10 mouse cellular contexts compared by ENCODE assay signal in the genomic region with DNA sequence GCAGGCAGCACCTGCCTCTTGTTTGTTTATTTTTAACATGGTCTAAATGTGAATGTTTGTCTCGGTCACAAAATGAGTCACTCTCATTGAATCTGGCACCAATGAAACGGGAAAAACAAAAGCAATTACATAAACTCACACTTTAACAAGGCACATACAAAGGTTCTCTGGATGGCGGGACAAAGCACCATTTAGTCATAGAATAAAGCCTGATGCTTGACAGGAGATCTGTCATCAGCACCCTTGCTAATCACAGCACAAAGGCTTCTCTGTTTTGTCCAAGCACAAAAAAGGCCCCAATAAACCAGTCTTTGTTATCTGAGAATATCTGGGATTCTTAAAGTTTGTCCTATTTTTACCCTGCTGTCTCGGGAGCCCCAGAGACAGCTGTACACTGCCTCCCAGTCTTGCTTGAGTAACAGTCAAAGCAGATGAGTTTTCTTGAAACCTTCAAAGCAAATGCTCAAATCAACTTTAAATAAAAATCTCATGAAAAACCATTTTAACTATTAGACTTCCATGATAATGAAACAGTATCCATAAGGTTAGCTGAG.
DNase-seq lines count a peak whose midpoint lies in the region; ATAC-seq lines count a peak whose summit lies in the region.
"Had no signal": no experiment of that assay in that cellular context is flagged by ENCODE, and none has a peak within 500 bp of the region (broad histone marks: within the 10 kb centered on the region; RNA-seq: fewer than 3 reads in every experiment).

No protein-coding gene starts in this region.

- no peak overlapping the region for H3K9ac ChIP-seq in forebrain, embryonic 15.5 days (replicated peaks)
- no peak overlapping the region for H3K9ac ChIP-seq in neural tube, embryonic 14.5 days (replicated peaks; ENCODE audit: low read depth, low read length)
- no peak overlapping the region for H3K9ac ChIP-seq in kidney, embryonic 16.5 days (replicated peaks; ENCODE audit: low read length)

- H3K4me1 ChIP-seq in forebrain, embryonic 15.5 days: peaks cover 25% of the 10 kb centered on the region
- H3K4me1 ChIP-seq in neural tube, embryonic 14.5 days (ENCODE audit: control insufficient read depth, insufficient read depth, low read length): peaks cover 7% of the 10 kb centered on the region
- H3K4me1 ChIP-seq in kidney, embryonic 16.5 days (ENCODE audit: insufficient read depth, low read length): peaks cover 10% of the 10 kb centered on the region

- WGBS in forebrain, embryonic 15.5 days: 11% methylated on average over 4 of the region's 4 CpGs
- whole genome bisulfite sequencing in neural tube, embryonic 14.5 days: 10% methylated on average over 4 of the region's 4 CpGs
- WGBS in kidney, embryonic 16.5 days: 56% methylated on average over 4 of the region's 4 CpGs

- no peak overlapping the region for H3K4me3 ChIP-seq in forebrain, embryonic 15.5 days
- H3K4me3 ChIP-seq in neural tube, embryonic 14.5 days (ENCODE audit: low read depth, low read length): no peak overlapping the region
- no peak overlapping the region for H3K4me3 ChIP-seq in kidney, embryonic 16.5 days (ENCODE audit: low read length)

- H3K4me2 ChIP-seq in forebrain, embryonic 15.5 days (replicated peaks): no peak overlapping the region
- no peak overlapping the region for H3K4me2 ChIP-seq in neural tube, embryonic 14.5 days (ENCODE audit: low read depth, low read length)
- H3K4me2 ChIP-seq in kidney, embryonic 16.5 days (replicated peaks; ENCODE audit: low read depth, low read length): no peak overlapping the region

- peak overlapping the region; percentile 2; the same call in 1 of the 2 replicates for H3K27ac ChIP-seq in forebrain, embryonic 15.5 days (replicated peaks)
- H3K27ac ChIP-seq in neural tube, embryonic 14.5 days (ENCODE audit: low read depth, low read length): no peak overlapping the region
- no peak overlapping the region for H3K27ac ChIP-seq in kidney, embryonic 16.5 days (ENCODE audit: low read length)
- H3K27ac ChIP-seq: macrophage had no signal

- DNase-seq in frontal cortex, postnatal 14 days (ENCODE audit: low spot score in 2 of 2): no peak
- peak; percentile 83 for DNase-seq in layer of hippocampus, adult 9-11 months
- DNase-seq in layer of hippocampus, postnatal 14 days (ENCODE audit: low spot score in 2 of 2): no peak
- DNase-seq in lung, postnatal 14 days: no peak
- DNase-seq: thymus, adult 18-20 months had no signal

- no peaks in the 10 kb centered on the region for H3K9me3 ChIP-seq in forebrain, embryonic 15.5 days
- H3K9me3 ChIP-seq in neural tube, embryonic 14.5 days (ENCODE audit: control insufficient read depth, low read length): no peaks in the 10 kb centered on the region
- H3K9me3 ChIP-seq in kidney, embryonic 16.5 days (ENCODE audit: low read length): peaks cover 3% of the 10 kb centered on the region

- no peaks in the 10 kb centered on the region for H3K27me3 ChIP-seq in forebrain, embryonic 15.5 days
- no peaks in the 10 kb centered on the region for H3K27me3 ChIP-seq in neural tube, embryonic 14.5 days (ENCODE audit: control insufficient read depth, insufficient read depth, low read length)
- no peaks in the 10 kb centered on the region for H3K27me3 ChIP-seq in kidney, embryonic 16.5 days (ENCODE audit: insufficient read depth, low read length)

- ATAC-seq in frontal cortex, adult (ENCODE audit: low TSS enrichment): peak; percentile 81
- no peak; the same call in 1 of the 2 replicates for ATAC-seq in forebrain, embryonic 15.5 days (replicated peaks)
- peak; percentile 41; the same call in 1 of the 2 replicates for ATAC-seq in neural tube, embryonic 14.5 days (ENCODE audit: low read depth)
- ATAC-seq in kidney, embryonic 16.5 days (ENCODE audit: low FRiP score, low TSS enrichment): no peak

- H3K36me3 ChIP-seq in forebrain, embryonic 15.5 days: no peaks in the 10 kb centered on the region
- no peaks in the 10 kb centered on the region for H3K36me3 ChIP-seq in neural tube, embryonic 14.5 days (ENCODE audit: control insufficient read depth, insufficient read depth, low read length)
- H3K36me3 ChIP-seq in kidney, embryonic 16.5 days (ENCODE audit: insufficient read depth, low read length): peaks cover 5% of the 10 kb centered on the region

Comparison
In these comparisons a context has a peak if more than half of its experiments do, and no peak if none do; other contexts are left out.
1. ATAC-seq: peak in frontal cortex, adult (single experiment) and neural tube, embryonic 14.5 days (single experiment); none in forebrain, embryonic 15.5 days (single experiment) and kidney, embryonic 16.5 days (single experiment).